Mouse (Mus musculus) bone marrow macrophage, adult 2 months (primary cell): Measurements from ENCODE around the gene Zc3h10. TPM values are rescaled to one million over a fixed set of nuclear protein-coding genes. Genes with fewer than 3 reads are reported as not detected.

ENCODE experiments used
- polyA plus RNA-seq: library from polyadenylated mRNA; stranded (reverse); fragments of >200 nt; gene quantifications from 2 replicates; pipeline ENCODE4 v1.2.4, GENCODE M21; 2012; ENCODE audit not compliant: missing spikeins, insufficient read depth, insufficient read length

Zc3h10 gene
- polyA plus RNA-seq, 1 experiment: 15.4 TPM

Other genes with a start within 250 kb of the Zc3h10 start
- not detected in 2 replicates for gene Il23a, start 249.0 kb downstream of the Zc3h10 start, polyA plus RNA-seq
- gene Pan2, start 244.4 kb downstream of the Zc3h10 start, polyA plus RNA-seq: 14.3 and 15.2 TPM in 2 replicates
- gene Cnpy2, start 225.3 kb downstream of the Zc3h10 start, polyA plus RNA-seq: 78.6 and 82.6 TPM in 2 replicates
- gene Cs, start 210.0 kb downstream of the Zc3h10 start, polyA plus RNA-seq: 98.1 and 109 TPM in 2 replicates
- 40.6 and 46.1 TPM in 2 replicates for gene Coq10a, start 178.8 kb downstream of the Zc3h10 start, polyA plus RNA-seq
- gene Ankrd52, start 170.7 kb downstream of the Zc3h10 start, polyA plus RNA-seq: 33.1 and 34.8 TPM in 2 replicates
- gene Slc39a5, start 146.5 kb downstream of the Zc3h10 start, polyA plus RNA-seq: not detected in 2 replicates
- gene Nabp2, start 136.3 kb downstream of the Zc3h10 start, polyA plus RNA-seq: 47.2 and 62.7 TPM in 2 replicates
- gene Rnf41, start 136.1 kb downstream of the Zc3h10 start, polyA plus RNA-seq: 42.6 and 47.6 TPM in 2 replicates
- 101 and 105 TPM in 2 replicates for gene Smarcc2, start 88.5 kb downstream of the Zc3h10 start, polyA plus RNA-seq
- 1,186 and 1,257 TPM in 2 replicates for gene Myl6, start 53.6 kb downstream of the Zc3h10 start, polyA plus RNA-seq
- gene Myl6b, start 49.1 kb downstream of the Zc3h10 start, polyA plus RNA-seq: 2.5 and 3.9 TPM in 2 replicates
- 179 and 197 TPM in 2 replicates for gene Esyt1, start 21.9 kb downstream of the Zc3h10 start, polyA plus RNA-seq
- gene Rpl41, start 1.5 kb upstream of the Zc3h10 start, polyA plus RNA-seq: 2,460 and 2,819 TPM in 2 replicates
- gene Pa2g4, start 18.2 kb upstream of the Zc3h10 start, polyA plus RNA-seq: 70.1 and 76.0 TPM in 2 replicates
- gene Erbb3, start 41.9 kb upstream of the Zc3h10 start, polyA plus RNA-seq: 2.2 and 2.6 TPM in 2 replicates
- gene Rps26, start 79.0 kb upstream of the Zc3h10 start, polyA plus RNA-seq: 886 and 996 TPM in 2 replicates
- gene Ikzf4, start 98.2 kb upstream of the Zc3h10 start, polyA plus RNA-seq: not detected in 2 replicates
- 6.3 and 7.2 TPM in 2 replicates for gene Suox, start 126.3 kb upstream of the Zc3h10 start, polyA plus RNA-seq
- gene Rab5b, start 148.5 kb upstream of the Zc3h10 start, polyA plus RNA-seq: 123 and 131 TPM in 2 replicates
- 0.37 and 0.67 TPM in 2 replicates for gene Pmel, start 156.4 kb upstream of the Zc3h10 start, polyA plus RNA-seq
- 47.0 and 53.0 TPM in 2 replicates for gene Cdk2, start 157.3 kb upstream of the Zc3h10 start, polyA plus RNA-seq
- 26.1 and 29.6 TPM in 2 replicates for gene Dgka, start 197.1 kb upstream of the Zc3h10 start, polyA plus RNA-seq
- 26.1 and 33.8 TPM in 2 replicates for gene Pym1, start 200.1 kb upstream of the Zc3h10 start, polyA plus RNA-seq
- gene Mmp19, start 243.1 kb upstream of the Zc3h10 start, polyA plus RNA-seq: 26.8 and 28.3 TPM in 2 replicates